In genomic region chr2:34468559-34469141, GRCm38 (mm10) we compare ENCODE assay signal across 23 mouse cellular contexts.
DNase-seq lines count a peak whose midpoint lies in the region; ATAC-seq and TF ChIP-seq lines count a peak whose summit lies in the region.
"Had no signal": no experiment of that assay in that cellular context is flagged by ENCODE, and none has a peak within 500 bp of the region (broad histone marks: within the 10 kb centered on the region; RNA-seq: fewer than 3 reads in every experiment).

No protein-coding gene starts in this region.

- no peak overlapping the region for H3K9ac ChIP-seq in kidney, postnatal 0 days (ENCODE audit: low read depth, low read length)
- H3K9ac ChIP-seq in midbrain, embryonic 11.5 days (ENCODE audit: low read length) = no peak overlapping the region
- H3K9ac ChIP-seq in midbrain, embryonic 16.5 days (ENCODE audit: low read depth, low read length) = no peak overlapping the region
- no peak overlapping the region for H3K9ac ChIP-seq in stomach, postnatal 0 days (ENCODE audit: low read length)
- H3K9ac ChIP-seq: embryonic facial prominence, embryonic 15.5 days; hindbrain, embryonic 15.5 days; liver, embryonic 12.5 days; midbrain, embryonic 12.5 days had no signal

- ATAC-seq in kidney, postnatal 0 days (replicated peaks; ENCODE audit: low FRiP score, low read depth) = no peak
- no peak for ATAC-seq in midbrain, embryonic 11.5 days (ENCODE audit: low FRiP score)
- no peak for ATAC-seq in midbrain, embryonic 16.5 days
- ATAC-seq in stomach, postnatal 0 days (ENCODE audit: low FRiP score, low TSS enrichment) = no peak
- ATAC-seq: CD4-positive, CD25-positive, alpha-beta regulatory T cell, adult 4 months; liver, embryonic 12.5 days had no signal

- H3K4me3 ChIP-seq in kidney, postnatal 0 days (replicated peaks; ENCODE audit: low read depth, low read length) = no peak overlapping the region
- no peak overlapping the region for H3K4me3 ChIP-seq in midbrain, embryonic 11.5 days (ENCODE audit: low read depth, low read length)
- no peak overlapping the region for H3K4me3 ChIP-seq in midbrain, embryonic 16.5 days (ENCODE audit: low read depth, low read length)
- H3K4me3 ChIP-seq in stomach, postnatal 0 days (ENCODE audit: low read depth, low read length) = no peak overlapping the region
- no peak overlapping the region for H3K4me3 ChIP-seq in limb, embryonic 10.5 days
- H3K4me3 ChIP-seq: embryonic facial prominence, embryonic 15.5 days; hindbrain, embryonic 15.5 days; liver, embryonic 12.5 days; midbrain, embryonic 12.5 days had no signal

- no peak overlapping the region for H3K27ac ChIP-seq in kidney, postnatal 0 days
- no peak overlapping the region for H3K27ac ChIP-seq in midbrain, embryonic 11.5 days (ENCODE audit: low read depth, low read length)
- H3K27ac ChIP-seq in midbrain, embryonic 16.5 days (ENCODE audit: low read length) = no peak overlapping the region
- no peak overlapping the region for H3K27ac ChIP-seq in stomach, postnatal 0 days (replicated peaks)
- H3K27ac ChIP-seq in limb, embryonic 10.5 days = no peak overlapping the region
- H3K27ac ChIP-seq: embryonic facial prominence, embryonic 15.5 days; hindbrain, embryonic 15.5 days; liver, embryonic 12.5 days; midbrain, embryonic 12.5 days had no signal

- no peak for TF ChIP-seq EP300 in stomach, postnatal 0 days (optimal IDR thresholded peaks at IDR 0.05)

- H3K4me1 ChIP-seq in kidney, postnatal 0 days (replicated peaks; ENCODE audit: insufficient read depth, low read length) = no peaks in the 10 kb centered on the region
- no peaks in the 10 kb centered on the region for H3K4me1 ChIP-seq in midbrain, embryonic 11.5 days (ENCODE audit: control insufficient read depth, insufficient read depth, low read length)
- peaks cover 1% of the 10 kb centered on the region; the same call in 1 of the 2 replicates for H3K4me1 ChIP-seq in midbrain, embryonic 16.5 days (ENCODE audit: control insufficient read depth, insufficient read depth, low read length)
- H3K4me1 ChIP-seq in stomach, postnatal 0 days (replicated peaks; ENCODE audit: control insufficient read depth, insufficient read depth) = no peaks in the 10 kb centered on the region
- H3K4me1 ChIP-seq in limb, embryonic 10.5 days = no peaks in the 10 kb centered on the region
- H3K4me1 ChIP-seq: embryonic facial prominence, embryonic 15.5 days; midbrain, embryonic 12.5 days had no signal

- no peaks in the 10 kb centered on the region for H3K9me3 ChIP-seq in kidney, postnatal 0 days (replicated peaks; ENCODE audit: low read length)
- H3K9me3 ChIP-seq in midbrain, embryonic 11.5 days (ENCODE audit: control insufficient read depth, low read length) = no peaks in the 10 kb centered on the region
- H3K9me3 ChIP-seq in midbrain, embryonic 16.5 days (replicated peaks; ENCODE audit: control insufficient read depth, low read length, poor library complexity, severe bottlenecking) = no peaks in the 10 kb centered on the region
- no peaks in the 10 kb centered on the region for H3K9me3 ChIP-seq in stomach, postnatal 0 days (ENCODE audit: control insufficient read depth, low read length)
- no peaks in the 10 kb centered on the region for H3K9me3 ChIP-seq in limb, embryonic 10.5 days (replicated peaks)
- H3K9me3 ChIP-seq: embryonic facial prominence, embryonic 15.5 days; G1E; hindbrain, embryonic 15.5 days; liver, embryonic 12.5 days; midbrain, embryonic 12.5 days had no signal

- peak; percentile 45 for DNase-seq in kidney, postnatal 0 days (ENCODE audit: low spot score)
- no peak for DNase-seq in kidney, postnatal 14 days
- peak; percentile 78 for DNase-seq in midbrain, embryonic 11.5 days (ENCODE audit: low spot score, missing footprints)
- DNase-seq in adrenal gland, postnatal 10 days = peak; percentile 34
- DNase-seq in stomach, postnatal 0 days (ENCODE audit: low spot score) = peak; percentile 36
- no peak for DNase-seq in limb, embryonic 10.5 days (ENCODE audit: low spot score)
- DNase-seq in right cerebral cortex, adult 2 months (ENCODE audit: low spot score in 2 of 2) = no peak
- DNase-seq: cerebellum, adult 9-11 months; gastrocnemius, postnatal 14 days; heart, postnatal 14 days; kidney, adult 2 months; layer of hippocampus, postnatal 36 days; lung, postnatal 14 days; retina, postnatal 1 day; thymus, adult 2 months had no signal

- no peak for TF ChIP-seq CTCF in kidney, postnatal 0 days (IDR thresholded peaks at IDR 0.05; ENCODE audit: low read depth)
- TF ChIP-seq CTCF in stomach, postnatal 0 days (IDR thresholded peaks at IDR 0.05; ENCODE audit: low read depth) = no peak

- no peaks in the 10 kb centered on the region for H3K36me3 ChIP-seq in kidney, postnatal 0 days (ENCODE audit: insufficient read depth, low read length)
- H3K36me3 ChIP-seq in midbrain, embryonic 11.5 days (ENCODE audit: control insufficient read depth, insufficient read depth, low read length) = no peaks in the 10 kb centered on the region
- H3K36me3 ChIP-seq in midbrain, embryonic 16.5 days (ENCODE audit: control insufficient read depth, insufficient read depth, low read length) = no peaks in the 10 kb centered on the region
- no peaks in the 10 kb centered on the region for H3K36me3 ChIP-seq in stomach, postnatal 0 days (ENCODE audit: control insufficient read depth, insufficient read depth, low read length)
- no peaks in the 10 kb centered on the region for H3K36me3 ChIP-seq in limb, embryonic 10.5 days
- H3K36me3 ChIP-seq: embryonic facial prominence, embryonic 15.5 days; hindbrain, embryonic 15.5 days; liver, embryonic 12.5 days; midbrain, embryonic 12.5 days had no signal

- no peaks in the 10 kb centered on the region for H3K27me3 ChIP-seq in kidney, postnatal 0 days (ENCODE audit: insufficient read depth, low read length)
- no peaks in the 10 kb centered on the region for H3K27me3 ChIP-seq in midbrain, embryonic 11.5 days (ENCODE audit: control insufficient read depth, insufficient read depth, low read length)
- H3K27me3 ChIP-seq in midbrain, embryonic 16.5 days (ENCODE audit: control insufficient read depth, insufficient read depth, low read depth, low read length) = no peaks in the 10 kb centered on the region
- no peaks in the 10 kb centered on the region for H3K27me3 ChIP-seq in stomach, postnatal 0 days (ENCODE audit: control insufficient read depth, insufficient read depth, low read length)
- no peaks in the 10 kb centered on the region for H3K27me3 ChIP-seq in limb, embryonic 10.5 days (ENCODE audit: low read depth, poor library complexity, severe bottlenecking)
- H3K27me3 ChIP-seq: embryonic facial prominence, embryonic 15.5 days; hindbrain, embryonic 15.5 days; liver, embryonic 12.5 days; midbrain, embryonic 12.5 days had no signal

- H3K4me2 ChIP-seq in kidney, postnatal 0 days (ENCODE audit: low read length) = no peak overlapping the region
- H3K4me2 ChIP-seq in midbrain, embryonic 11.5 days = no peak overlapping the region
- no peak overlapping the region for H3K4me2 ChIP-seq in midbrain, embryonic 16.5 days (ENCODE audit: low read length)
- H3K4me2 ChIP-seq in stomach, postnatal 0 days (replicated peaks; ENCODE audit: low read depth) = no peak overlapping the region
- H3K4me2 ChIP-seq: embryonic facial prominence, embryonic 15.5 days; heart, embryonic 11.5 days; hindbrain, embryonic 15.5 days; liver, embryonic 12.5 days; midbrain, embryonic 12.5 days had no signal

- 59% methylated on average over 7 of the region's 7 CpGs for WGBS in kidney, postnatal 0 days
- WGBS in midbrain, embryonic 11.5 days = 77% methylated on average over 7 of the region's 7 CpGs
- 77% methylated on average over 7 of the region's 7 CpGs for WGBS in midbrain, embryonic 16.5 days
- 38% methylated on average over 7 of the region's 7 CpGs for WGBS in stomach, postnatal 0 days
- WGBS in limb, embryonic 10.5 days = 84% methylated on average over 7 of the region's 7 CpGs

Comparison
In these comparisons a context has a peak if more than half of its experiments do, and no peak if none do; other contexts are left out.
1. DNase-seq: peak in kidney, postnatal 0 days (single experiment), midbrain, embryonic 11.5 days (single experiment), adrenal gland, postnatal 10 days (single experiment) and stomach, postnatal 0 days (single experiment); none in kidney, postnatal 14 days (single experiment), limb, embryonic 10.5 days (single experiment) and right cerebral cortex, adult 2 months (0 of 2).